Mouse (Mus musculus): ENCODE measurements around the gene Nudt15. TPM values are rescaled to one million over a fixed set of nuclear protein-coding genes. Genes with fewer than 3 reads are reported as not detected.

The Nudt15 gene
- total RNA-seq, 2 experiments from 2014 or later = 4.5 to 7.7 TPM

DNA sequence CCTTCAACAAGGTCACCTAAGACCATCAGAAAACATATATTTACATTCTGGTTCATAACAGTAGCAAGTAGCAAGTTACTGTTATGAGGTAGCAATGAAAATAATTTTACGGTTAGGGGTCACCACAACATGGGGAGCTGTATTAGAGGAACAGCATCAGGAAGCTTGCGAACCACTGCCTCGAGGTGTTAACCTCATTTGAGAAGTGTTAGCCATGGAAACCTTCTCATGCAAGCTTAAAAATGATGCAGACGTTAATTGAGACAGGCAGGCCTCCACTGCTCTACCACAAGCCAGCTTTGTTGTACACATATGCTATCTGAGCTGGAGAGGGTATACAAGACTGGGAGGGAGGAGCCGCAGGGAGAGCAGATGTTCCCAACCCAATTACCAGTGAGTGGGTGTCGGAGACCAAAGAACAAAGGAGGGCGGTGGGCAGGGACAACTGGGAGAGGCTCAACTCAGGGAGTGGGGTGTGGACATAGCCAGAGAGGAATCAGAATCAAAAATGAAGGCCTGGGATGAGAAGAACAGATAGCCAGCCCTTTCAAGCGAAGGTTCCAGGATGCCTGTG is 71.6 kb downstream of the Nudt15 start:
- no peak for ATAC-seq (replicated peaks; ENCODE audit: low FRiP score, low TSS enrichment, poor library complexity, severe bottlenecking)

DNA sequence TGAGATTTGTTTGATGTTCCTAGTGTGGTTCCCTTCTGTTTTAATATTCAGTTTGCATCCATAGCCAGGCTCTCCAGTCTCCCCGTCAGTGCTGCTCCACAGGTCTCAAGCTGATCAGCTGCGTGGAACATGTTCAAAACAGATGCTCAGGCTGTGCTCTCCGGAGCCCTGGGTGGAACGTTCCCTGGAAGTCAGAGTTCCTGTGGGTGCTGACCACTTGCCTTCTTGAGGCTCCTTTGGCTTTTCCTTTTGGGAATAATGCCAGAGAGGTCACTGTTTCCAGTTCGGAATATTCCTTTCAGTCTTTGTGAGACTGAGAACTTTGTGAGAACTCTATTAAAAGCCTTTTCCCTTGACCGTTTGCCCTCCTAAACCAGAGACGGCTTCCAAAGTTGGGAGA is 72.5 kb downstream of the Nudt15 start:
- no peak for ATAC-seq (replicated peaks; ENCODE audit: low FRiP score, low TSS enrichment, poor library complexity, severe bottlenecking)

DNA sequence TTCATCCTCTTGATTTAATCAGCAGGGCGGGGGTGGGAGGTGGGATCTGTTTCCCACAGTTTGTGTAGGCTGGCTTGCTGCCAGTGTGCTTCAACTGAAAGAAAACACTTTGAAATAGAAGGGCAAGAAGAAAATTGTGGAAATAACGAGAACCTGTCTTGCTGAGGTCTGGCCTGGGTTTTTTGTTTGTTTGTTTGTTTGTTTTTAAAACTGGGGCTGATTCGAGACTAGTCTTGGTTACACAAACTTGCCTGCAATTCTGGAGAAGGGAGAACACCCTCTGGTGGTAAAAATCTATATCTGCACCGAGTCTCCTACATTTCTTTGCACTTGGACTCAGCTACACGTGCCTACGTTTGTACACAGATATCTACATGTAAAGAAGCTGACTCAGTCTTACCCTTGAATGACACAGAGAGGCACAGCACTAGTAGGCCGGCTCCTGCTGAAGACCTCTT is 73.4 kb downstream of the Nudt15 start:
- peak; percentile 90 for ATAC-seq (replicated peaks; ENCODE audit: low FRiP score, low TSS enrichment, poor library complexity, severe bottlenecking)

DNA sequence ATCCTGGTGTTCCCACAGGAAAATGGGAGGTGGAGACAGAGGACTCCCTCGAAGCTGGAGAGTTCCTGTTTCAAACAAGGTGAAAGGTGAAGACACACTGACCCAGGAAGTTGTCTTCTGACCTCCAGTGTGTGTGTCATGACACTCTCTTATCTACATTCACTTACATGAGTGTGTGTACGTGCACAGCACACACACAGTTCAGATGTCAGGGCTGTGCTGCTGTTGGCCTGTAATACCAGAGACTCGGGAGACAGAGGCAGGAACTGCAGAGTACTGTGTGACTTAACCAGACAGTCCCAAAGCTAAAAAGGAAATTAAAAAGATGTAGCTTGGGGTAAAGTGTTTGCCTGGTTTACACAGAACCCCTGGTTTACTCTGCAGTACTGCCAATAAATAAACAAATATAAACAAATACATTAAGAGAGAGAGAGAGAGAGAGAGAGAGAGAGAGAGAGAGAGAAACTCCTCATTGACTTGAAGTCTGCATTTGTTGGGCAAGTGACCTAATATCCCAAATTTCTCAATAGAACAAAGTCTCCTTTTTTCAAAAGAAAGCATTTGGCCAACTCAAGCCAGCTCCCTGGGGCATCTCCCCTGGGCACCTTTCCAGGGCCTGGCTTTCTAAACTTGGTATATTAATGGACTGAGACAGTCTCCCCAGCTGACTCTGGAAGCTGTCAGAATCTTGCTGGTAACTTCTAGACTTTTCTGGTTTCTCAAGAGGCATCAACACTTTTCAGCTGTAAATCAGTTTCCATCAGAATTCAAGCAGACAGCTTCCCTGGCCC is 74.2 kb downstream of the Nudt15 start:
- ATAC-seq (replicated peaks; ENCODE audit: low FRiP score, low TSS enrichment, poor library complexity, severe bottlenecking) = no peak

DNA sequence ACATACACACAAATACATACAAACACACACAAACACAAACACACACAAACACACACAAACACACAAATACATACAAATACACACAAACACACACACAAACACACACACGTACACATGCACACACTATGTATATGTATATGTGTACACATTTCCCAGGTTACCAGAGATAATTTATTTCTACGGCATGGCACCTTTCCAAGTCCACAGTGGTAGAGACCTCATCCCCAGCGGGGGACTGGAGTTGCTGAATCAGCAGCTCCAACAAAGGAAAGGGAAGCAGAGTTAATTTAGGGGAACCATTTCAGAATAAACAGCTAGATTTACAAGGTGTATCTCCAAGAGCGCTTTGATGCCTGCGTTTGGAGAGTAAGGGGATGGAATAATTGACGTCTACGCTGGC is 75.8 kb downstream of the Nudt15 start:
- no peak for ATAC-seq (replicated peaks; ENCODE audit: low FRiP score, low TSS enrichment, poor library complexity, severe bottlenecking)

DNA sequence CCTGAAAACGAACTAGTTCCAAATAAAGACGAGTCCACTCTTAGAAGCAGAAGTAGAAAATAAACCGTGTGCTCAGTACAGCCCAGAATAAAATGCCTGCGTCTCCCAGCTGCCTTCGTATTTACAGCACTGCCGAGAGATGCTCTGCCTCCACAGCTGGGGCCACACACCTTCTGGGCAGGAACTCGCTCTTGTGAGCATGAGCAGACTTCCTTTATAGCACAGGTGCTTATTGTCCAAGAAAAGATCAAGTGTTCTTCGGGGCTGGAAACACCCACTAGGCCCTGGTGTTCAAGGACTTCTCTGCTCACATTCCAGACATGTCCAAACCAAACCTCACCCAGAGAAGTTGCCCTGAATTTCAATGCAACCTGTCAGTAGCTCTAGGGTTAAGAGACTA is 77.4 kb downstream of the Nudt15 start:
- no peak for ATAC-seq (replicated peaks; ENCODE audit: low FRiP score, low TSS enrichment, poor library complexity, severe bottlenecking)

DNA sequence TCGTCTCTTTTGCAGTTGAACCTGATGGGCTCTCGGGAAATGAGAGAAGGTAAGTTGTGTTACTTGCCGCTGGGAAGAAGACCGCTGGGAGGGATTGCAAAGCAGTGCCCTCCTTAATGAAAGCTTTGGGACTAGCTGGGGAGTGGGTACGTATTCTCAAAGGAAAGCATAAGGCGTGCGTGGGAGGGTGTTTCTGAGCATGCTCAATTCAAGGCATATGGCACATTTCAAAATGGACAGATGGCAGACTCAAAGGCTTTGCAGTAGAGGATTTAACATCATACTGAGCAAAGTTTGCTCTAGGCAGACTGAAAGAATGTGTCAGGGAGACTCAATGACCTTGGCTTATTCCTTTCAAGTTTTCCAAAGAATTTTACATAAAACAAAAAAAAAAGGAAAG is 78.5 kb downstream of the Nudt15 start:
- ATAC-seq (replicated peaks; ENCODE audit: low FRiP score, low TSS enrichment, poor library complexity, severe bottlenecking) = no peak

Other genes starting within 250 kb of the Nudt15 start
- gene Rb1, start 222.4 kb downstream of the Nudt15 start, total RNA-seq (2014; fragmentation: Nextera tagmentation) = 48.3 and 62.1 TPM in 2 replicates
- gene Rb1, start 222.4 kb downstream of the Nudt15 start, total RNA-seq (2017) = 28.6 and 29.6 TPM in 2 replicates
- gene Itm2b, start 163.0 kb downstream of the Nudt15 start, total RNA-seq (2014; fragmentation: Nextera tagmentation) = 241 and 252 TPM in 2 replicates
- gene Itm2b, start 163.0 kb downstream of the Nudt15 start, total RNA-seq (2017) = 431 and 507 TPM in 2 replicates
- gene Med4, start 38.2 kb downstream of the Nudt15 start, total RNA-seq (2014; fragmentation: Nextera tagmentation) = 43.6 and 53.8 TPM in 2 replicates
- 83.0 and 85.5 TPM in 2 replicates for gene Med4, start 38.2 kb downstream of the Nudt15 start, total RNA-seq (2017)
- 54.4 and 65.8 TPM in 2 replicates for gene Sucla2, start 22.9 kb downstream of the Nudt15 start, total RNA-seq (2014; fragmentation: Nextera tagmentation)
- 155 and 159 TPM in 2 replicates for gene Sucla2, start 22.9 kb downstream of the Nudt15 start, total RNA-seq (2017)
- 0.96 TPM in 1 of 2 replicates, not detected in the other for gene Gm21750, start 113.0 kb upstream of the Nudt15 start, total RNA-seq (2014; fragmentation: Nextera tagmentation)
- gene Gm21750, start 113.0 kb upstream of the Nudt15 start, total RNA-seq (2017) = not detected in 2 replicates

Measured in megakaryocyte-erythroid progenitor cell, adult 5-6 weeks (primary cell).